Mouse (Mus musculus) bone marrow, adult 2 months (tissue): ENCODE data around the gene AL607142.1.

Source experiments
- CTCF ChIP-seq: fragments of 200-500 bp; IDR thresholded peaks from 2 replicates; pipeline ENCODE4 v1.5.1; 2011; ENCODE audit warnings: low read length, control low read depth; ENCODE audit not compliant: control insufficient read depth, insufficient read depth
- POLR2A ChIP-seq: fragments of 200-500 bp; IDR thresholded peaks from 2 replicates; pipeline ENCODE4 v1.6.1; 2011; ENCODE audit warnings: low read depth, mild to moderate bottlenecking, control low read depth, low read length, borderline replicate concordance; ENCODE audit not compliant: control insufficient read depth

GRCm38 (mm10) chr4:120106362-120106761 is 41.6 kb downstream of the AL607142.1 start:
- TF ChIP-seq CTCF (no peak), POLR2A (no peak)
